Mouse (Mus musculus) 416B (cell line): ENCODE results near the gene Slmap.
"Not testable (repeated sequence)": the region's sequence is repeated elsewhere in the genome, so short reads cannot be mapped to it uniquely, and the experiment has no call there.

Source experiments
- DNase-seq: peaks from one replicate; pipeline ENCODE4 v3.0.0; 2011; ENCODE audit warnings: low read depth

The Slmap gene

GRCm38 (mm10) chr14:26388961-26389360 lies 145.8 kb downstream of the Slmap start:
- not testable (repeated sequence) for DNase-seq

- not testable (repeated sequence) for DNase-seq
These were observed 147.7 kb downstream of the Slmap start for GRCm38 (mm10) chr14:26386999-26387398.

GRCm38 (mm10) chr14:26385659-26386058 lies 149.1 kb downstream of the Slmap start:
- not testable (repeated sequence) for DNase-seq

- no peak for DNase-seq
These were observed 155.7 kb downstream of the Slmap start for GRCm38 (mm10) chr14:26379071-26379470.

GRCm38 (mm10) chr14:26376652-26377051 lies 158.1 kb downstream of the Slmap start:
- peak; percentile 76 for DNase-seq
